Mouse (Mus musculus) forebrain, postnatal 0 days (tissue): ENCODE measurements around the gene Gm5134. TPM values are rescaled to one million over a fixed set of nuclear protein-coding genes. Genes with fewer than 3 reads are reported as not detected.

Source experiments
- ATAC-seq: fragments of 200-750 bp; cut with Nextera tagmentation; 2 replicates; pipeline ENCODE4 v1.8.0; 2017; ENCODE audit warnings: mild to moderate bottlenecking, moderate library complexity
- DNase-seq: peaks from one replicate; pipeline ENCODE4 v3.0.0-alpha.2; 2015
- H3K27ac ChIP-seq: fragments of 300-500 bp; sonication (generic); 2 replicates; pipeline ENCODE4 v1.5.1; 2014; ENCODE audit warnings: low read depth, mild to moderate bottlenecking, antibody characterized with exemption, low read length, moderate library complexity, mixed read lengths
- H3K27me3 ChIP-seq: fragments of 300-500 bp; sonication (generic); 2 replicates; pipeline ENCODE4 v1.6.1; 2014; ENCODE audit warnings: mild to moderate bottlenecking, low read length, mixed read lengths; ENCODE audit not compliant: insufficient read depth
- H3K36me3 ChIP-seq: fragments of 300-500 bp; sonication (generic); 2 replicates; pipeline ENCODE4 v1.6.1; 2014; ENCODE audit warnings: mild to moderate bottlenecking, moderate library complexity; ENCODE audit not compliant: insufficient read depth
- H3K4me1 ChIP-seq: fragments of 300-500 bp; sonication (generic); 2 replicates; pipeline ENCODE4 v1.6.1; 2014; ENCODE audit warnings: antibody characterized with exemption; ENCODE audit not compliant: insufficient read depth
- H3K4me2 ChIP-seq: fragments of 300-500 bp; sonication (generic); 2 replicates; pipeline ENCODE4 v1.6.1; 2014; ENCODE audit warnings: low read depth, mild to moderate bottlenecking, moderate library complexity
- H3K4me3 ChIP-seq: fragments of 300-500 bp; sonication (generic); 2 replicates; pipeline ENCODE4 v1.5.1; 2014; ENCODE audit warnings: low read depth, low read length, mixed read lengths
- H3K9ac ChIP-seq: fragments of 300-500 bp; sonication (generic); 2 replicates; pipeline ENCODE4 v1.6.1; 2014; ENCODE audit warnings: mild to moderate bottlenecking
- H3K9me3 ChIP-seq: fragments of 300-500 bp; sonication (generic); 2 replicates; pipeline ENCODE4 v1.6.1; 2016; ENCODE audit warnings: low read length
- CTCF ChIP-seq: sonication (generic); IDR thresholded peaks from 2 replicates; pipeline ENCODE4 v1.5.1; 2016; ENCODE audit warnings: antibody characterized with exemption, control low read depth, low read depth
- WGBS: fragments of 180-500 bp; shearing (Covaris S2); extraction: QIAGEN DNeasy Blood & Tissue Kit; methylation state at CpG from one replicate; pipeline ENCODE4 v1.1.7; 2014; 5-methylcytosine and 5-hydroxymethylcytosine counted together
- polyA plus RNA-seq: library from polyadenylated mRNA; unstranded; fragments of >200 nt; fragmentation: Nextera tagmentation; extraction: Ambion mirVana; gene quantifications from 2 replicates; pipeline ENCODE4 v1.2.1, GENCODE M21; 2015
- total RNA-seq: library from RNA; depleted of rRNA; stranded (reverse); fragments of >200 nt; gene quantifications from 2 replicates; pipeline ENCODE4 v1.2.3, GENCODE M21; 2014

Gm5134 gene
- total and polyA plus RNA-seq, 2 experiments from 2014 or later: not detected

DNA sequence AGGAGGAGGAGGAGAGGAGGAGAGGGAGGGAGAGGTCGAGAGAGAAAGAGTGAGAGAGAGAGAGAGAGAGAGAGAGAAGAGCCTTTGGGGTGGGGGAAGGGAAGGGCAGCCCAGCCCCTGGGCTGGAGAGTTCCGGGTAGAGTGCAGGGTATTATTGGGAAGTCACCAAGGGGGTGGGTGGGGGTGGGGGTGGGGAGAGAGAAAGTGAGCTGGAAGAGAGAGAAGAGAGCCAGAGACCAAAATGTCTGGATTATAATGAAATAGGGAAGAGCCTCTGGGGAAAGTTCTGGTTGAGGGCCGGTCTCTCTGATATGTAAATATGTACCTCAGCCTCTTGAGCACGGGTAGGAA is 73.7 kb downstream of the Gm5134 start:
- Histone ChIP-seq H3K27ac (no peak overlapping the region), H3K27me3 (no peaks in the 10 kb centered on the region), H3K4me1 (0 out of 2 replicates have a peak, but pooled peaks cover under 1% of the 10 kb centered on the region), H3K9me3 (no peaks in the 10 kb centered on the region), H3K4me3 (no peak overlapping the region), H3K4me2 (no peak overlapping the region), H3K36me3 (no peaks in the 10 kb centered on the region), H3K9ac (no peak overlapping the region)
- no peak for ATAC-seq
- no peak for DNase-seq
- WGBS: 28% methylated on average over 3 of the region's 4 CpGs
- TF ChIP-seq CTCF: no peak

DNA sequence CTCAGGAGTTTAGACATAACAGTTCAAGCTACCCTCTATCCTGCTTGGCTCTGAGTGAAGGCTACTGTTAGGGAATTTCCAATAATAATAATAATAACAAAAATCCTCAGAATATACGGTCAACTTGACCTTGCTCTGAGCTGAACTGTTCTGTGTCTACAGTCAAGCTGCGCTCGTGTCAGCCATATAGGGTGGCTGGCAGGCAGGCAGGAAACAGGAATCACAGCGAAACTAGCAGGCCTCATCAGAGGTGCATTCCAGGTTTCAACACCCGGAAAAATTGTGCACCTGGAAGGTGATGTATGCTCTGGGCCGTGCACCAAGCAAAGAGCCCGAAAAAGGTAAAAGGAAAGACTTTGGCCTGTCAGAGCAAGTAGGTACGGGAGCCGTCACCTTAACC is 74.1 kb downstream of the Gm5134 start:
- Histone ChIP-seq H3K4me2 (no peak overlapping the region), H3K9ac (no peak overlapping the region), H3K4me1 (peaks cover 5% of the 10 kb centered on the region; the same call in 1 of the 2 replicates), H3K4me3 (no peak overlapping the region), H3K36me3 (no peaks in the 10 kb centered on the region), H3K9me3 (no peaks in the 10 kb centered on the region), H3K27me3 (no peaks in the 10 kb centered on the region), H3K27ac (no peak overlapping the region)
- DNase-seq (no peak), ATAC-seq (no peak)
- TF ChIP-seq CTCF: no peak
- WGBS: 78% methylated on average over 9 of the region's 9 CpGs

- Histone ChIP-seq H3K4me3 (no peak overlapping the region), H3K36me3 (no peaks in the 10 kb centered on the region), H3K27ac (no peak overlapping the region), H3K4me1 (peaks cover 8% of the 10 kb centered on the region; the same call in 1 of the 2 replicates), H3K27me3 (no peaks in the 10 kb centered on the region), H3K4me2 (no peak overlapping the region), H3K9me3 (no peaks in the 10 kb centered on the region), H3K9ac (no peak overlapping the region)
- ATAC-seq (no peak), DNase-seq (no peak)
- no peak for TF ChIP-seq CTCF
- WGBS: 49% methylated on average over 5 of the region's 5 CpGs
Observed at GRCm38 (mm10) chr10:76029276-76029675, 75.0 kb downstream of the Gm5134 start.

DNA sequence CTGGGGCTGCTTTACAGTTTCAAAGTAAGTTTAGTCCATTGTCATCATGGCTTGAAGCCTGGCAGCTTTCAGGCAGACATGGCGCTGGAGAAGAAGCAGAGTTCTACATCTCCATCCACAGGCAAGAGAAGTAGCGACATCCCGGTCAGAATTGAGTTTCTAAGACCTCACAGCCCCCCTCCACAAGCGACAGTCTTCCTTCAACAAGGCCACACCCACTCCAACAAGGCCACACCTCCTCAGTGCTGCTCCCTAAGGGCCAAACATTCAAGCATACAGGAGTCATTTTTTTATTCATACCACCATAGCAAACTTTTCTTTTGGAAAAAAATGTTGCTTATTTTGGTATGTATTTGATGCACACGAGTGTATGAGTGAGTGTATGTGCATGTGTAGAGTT is 76.2 kb downstream of the Gm5134 start:
- Histone ChIP-seq H3K4me1 (peaks cover 8% of the 10 kb centered on the region; the same call in 1 of the 2 replicates), H3K27me3 (no peaks in the 10 kb centered on the region), H3K27ac (no peak overlapping the region), H3K4me2 (no peak overlapping the region), H3K4me3 (no peak overlapping the region), H3K9me3 (no peaks in the 10 kb centered on the region), H3K9ac (no peak overlapping the region), H3K36me3 (no peaks in the 10 kb centered on the region)
- 57% methylated on average over 5 of the region's 5 CpGs for WGBS
- no peak for TF ChIP-seq CTCF
- ATAC-seq: no peak
- no peak for DNase-seq

DNA sequence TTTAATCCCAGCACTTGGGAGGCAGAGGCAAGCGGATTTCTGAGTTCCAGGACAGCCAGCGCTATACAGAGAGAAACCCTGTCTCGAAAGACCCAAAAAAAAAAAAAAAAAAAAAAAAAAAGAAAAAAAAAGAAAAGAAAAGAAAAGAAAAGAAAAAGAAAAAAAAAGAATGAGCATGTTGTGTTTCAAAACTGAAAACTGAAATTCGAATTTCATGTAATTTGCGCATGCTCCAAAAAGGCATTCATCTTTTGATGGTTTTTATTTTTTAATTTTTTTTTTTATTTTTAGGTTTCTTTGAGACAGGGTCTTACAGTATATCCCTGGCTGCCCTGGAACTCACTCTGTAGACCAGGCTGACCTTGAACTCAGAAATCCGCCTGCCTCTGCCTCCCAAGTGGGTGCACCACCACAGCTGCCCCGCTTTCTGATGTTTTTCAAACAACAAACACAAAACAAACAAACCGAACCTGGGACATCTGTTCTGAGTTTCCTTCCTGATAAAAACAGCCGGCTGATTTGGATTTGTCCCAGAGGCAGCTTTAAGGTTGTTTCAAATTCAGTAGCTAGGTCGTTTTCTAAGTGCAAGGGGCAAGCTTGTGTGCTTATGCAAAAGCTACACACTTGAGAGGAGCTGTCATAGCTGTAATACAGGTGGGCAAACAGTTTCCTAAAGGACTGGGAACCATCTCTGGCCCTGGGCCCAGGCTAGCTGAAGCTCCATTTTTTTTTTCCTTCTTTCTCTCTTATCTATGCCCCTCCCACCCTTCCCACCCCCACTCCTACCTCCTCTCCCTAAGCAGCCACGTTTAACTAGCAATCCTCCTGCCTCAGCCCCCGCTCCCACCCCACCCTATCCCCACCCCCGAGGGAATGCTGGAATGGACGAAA is 77.4 kb downstream of the Gm5134 start:
- Histone ChIP-seq H3K36me3 (0 out of 2 replicates have a peak, but pooled peaks cover under 1% of the 10 kb centered on the region), H3K27me3 (no peaks in the 10 kb centered on the region), H3K4me3 (peak overlapping the region; percentile 69), H3K9me3 (no peaks in the 10 kb centered on the region), H3K27ac (peak overlapping the region; percentile 55), H3K4me2 (peak overlapping the region; percentile 82), H3K9ac (peak overlapping the region; percentile 91), H3K4me1 (peaks cover 8% of the 10 kb centered on the region; the same call in 1 of the 2 replicates)
- WGBS: 47% methylated on average over 14 of the region's 14 CpGs
- peak; percentile 71 for ATAC-seq
- no peak for TF ChIP-seq CTCF
- DNase-seq: no peak

DNA sequence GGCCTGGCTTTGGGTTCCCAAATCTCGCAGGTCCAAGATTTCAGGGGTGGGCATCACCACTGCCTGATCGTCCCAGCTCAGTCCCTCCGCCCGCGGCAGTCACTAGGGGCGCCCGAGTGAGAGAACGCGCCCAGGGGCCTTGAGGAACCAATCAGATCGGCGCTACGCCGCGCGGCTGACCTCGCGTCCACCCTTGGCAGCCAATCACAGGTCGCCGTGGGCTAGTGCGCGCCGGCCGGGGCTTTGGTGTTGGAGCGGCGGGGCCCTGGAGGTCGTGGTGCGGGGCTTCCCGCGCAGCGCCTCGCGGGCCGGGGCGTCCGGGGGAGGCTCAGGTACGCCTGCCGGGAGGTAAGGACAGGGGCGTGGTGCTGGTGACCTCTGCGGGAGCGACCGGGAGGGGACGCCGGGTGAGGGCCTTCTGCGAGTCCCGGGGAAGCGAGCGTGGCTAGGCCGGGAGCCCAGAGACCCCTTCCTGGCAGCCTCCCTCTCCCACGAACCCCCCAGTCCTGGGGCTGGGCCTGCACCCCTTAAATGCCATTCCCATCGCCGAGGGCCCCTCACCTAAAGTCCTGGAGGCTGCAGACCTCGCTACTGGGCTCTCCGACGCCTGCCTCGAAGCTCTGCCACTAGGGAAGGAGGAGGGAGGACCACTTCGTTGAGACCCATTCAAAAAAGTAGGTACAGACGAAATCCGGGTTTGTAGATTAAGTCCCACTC is 78.2 kb downstream of the Gm5134 start, which contains the start of gene Zfp280b:
Gene Zfp280b (plus strand): TSS at position 249 of the 717 bp plus-strand sequence.
- peak within 1 kb of the TSS; percentile 91 for H3K9ac ChIP-seq
- peak within 1 kb of the TSS; percentile 69 for H3K4me3 ChIP-seq
- no peaks in the 10 kb centered on the region for H3K9me3 ChIP-seq
- H3K4me2 ChIP-seq: peak within 1 kb of the TSS; percentile 82
- TF ChIP-seq CTCF: peak; percentile 79
- H3K4me1 ChIP-seq: peaks cover 8% of the 10 kb centered on the region; the same call in 1 of the 2 replicates
- WGBS: 2% methylated on average over 55 of the region's 58 CpGs
- H3K27me3 ChIP-seq: no peaks in the 10 kb centered on the region
- DNase-seq (peak; percentile 96), ATAC-seq (peak; percentile 99)
- peaks cover 5% of the 10 kb centered on the region; the same call in 1 of the 2 replicates for H3K36me3 ChIP-seq
- peak within 1 kb of the TSS; percentile 73 for H3K27ac ChIP-seq
